Mouse (Mus musculus): ENCODE measurements around the gene Amotl1.

Gene Amotl1

DNA sequence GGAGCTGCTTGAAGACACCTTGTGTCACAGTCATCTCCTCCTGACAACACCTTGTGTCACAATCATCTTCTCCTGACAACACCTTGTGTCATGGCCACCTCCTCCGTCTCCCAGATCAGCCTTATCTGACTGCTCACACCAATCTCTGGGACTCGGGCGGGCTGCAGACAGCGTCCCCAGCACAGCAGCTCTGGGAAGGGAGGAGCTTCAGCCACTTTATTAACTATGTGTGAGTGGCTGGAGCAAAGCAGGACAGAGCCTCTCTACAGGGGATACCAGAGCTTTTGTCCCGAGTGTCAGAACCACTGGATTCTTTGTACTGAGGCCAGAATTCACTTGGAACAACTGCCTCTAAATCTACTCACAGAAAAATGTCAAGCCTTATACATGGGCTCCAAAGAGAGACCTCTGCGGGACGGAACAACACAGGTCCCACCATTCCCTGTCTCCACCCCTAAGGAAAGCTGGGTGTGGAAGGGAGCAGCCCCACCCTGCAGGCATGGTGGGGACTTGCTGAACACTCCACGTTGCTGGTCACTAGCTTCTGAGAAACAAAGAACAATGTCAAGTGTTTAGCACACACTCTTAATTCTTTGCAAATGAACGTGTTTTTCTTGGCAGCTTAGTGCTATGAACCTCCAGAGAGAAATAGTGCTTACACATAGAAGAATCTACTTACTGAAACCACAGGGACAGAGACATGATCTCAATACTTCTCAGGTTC is 100.7 kb downstream of the Amotl1 start:
- POLR2A ChIA-PET, result interaction anchor here in 1 of 4 experiments (1.4 kb wide), 1 partner anchor 16 kb away, joined by 4 read pairs; no protein-coding TSS in a partner anchor
- CTCF ChIA-PET, result interaction anchor here in 2 of 4 experiments (1.1 kb wide), 2 partner anchors 132 to 154 kb away, joined by 3 read pairs; no protein-coding TSS in a partner anchor

DNA sequence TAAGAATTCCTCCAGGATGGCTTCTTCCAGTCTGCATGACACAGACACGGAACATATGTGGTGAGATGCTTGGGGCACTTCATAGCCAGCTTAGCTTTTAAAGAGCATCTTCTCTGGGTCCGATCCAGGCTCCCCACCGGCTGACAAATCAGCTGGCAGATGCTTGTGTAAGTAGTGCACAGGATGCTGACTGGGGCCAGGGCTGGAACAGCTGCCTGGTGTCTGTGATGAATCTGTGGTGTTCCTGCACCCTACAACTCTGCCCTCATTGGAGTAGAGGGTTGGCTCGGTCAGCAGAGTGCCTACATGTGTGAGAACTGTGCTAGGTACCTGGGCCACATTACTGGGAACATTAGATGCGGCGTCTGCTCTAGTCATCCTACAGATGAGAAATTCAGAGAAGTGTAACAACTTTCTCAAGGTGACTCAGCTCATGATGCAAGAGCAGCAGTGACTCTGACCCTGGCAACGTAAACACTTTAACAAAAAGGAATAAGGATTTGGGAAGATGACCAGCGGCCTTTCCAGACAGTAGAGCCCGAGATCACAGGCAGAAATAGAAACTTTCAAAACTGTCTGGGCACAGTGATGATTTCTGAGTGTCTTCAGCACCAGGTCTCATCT is 109.9 kb downstream of the Amotl1 start:
- ChIA-PET POLR2A (interaction anchor here in 1 of 4 experiments (1.7 kb wide), 1 partner anchor 163 kb away, joined by 4 read pairs; no protein-coding TSS in a partner anchor), CTCF (interaction anchor here in 3 of 4 experiments (0.9 to 1.5 kb wide), 4 partner anchors 11 to 164 kb away, joined by 3 read pairs; no protein-coding TSS in a partner anchor)

DNA sequence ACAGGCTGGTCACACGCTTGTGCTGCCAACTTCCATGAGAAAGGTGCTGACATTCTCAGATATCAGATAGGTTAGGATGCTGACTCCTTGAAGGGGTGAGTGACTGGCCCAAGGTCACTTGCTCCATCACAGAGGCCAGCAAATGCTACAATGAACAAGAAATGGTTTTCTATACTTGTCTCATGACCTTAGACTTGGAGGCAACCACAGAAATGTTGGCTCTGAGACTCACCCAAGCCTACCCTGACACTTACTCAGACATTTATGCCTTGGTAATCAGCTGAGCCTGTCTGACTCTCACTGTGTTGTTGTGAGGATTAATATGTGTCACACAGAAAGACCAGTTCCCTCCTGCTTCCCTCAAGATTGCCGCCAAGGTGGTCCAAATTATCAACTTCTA is 111.2 kb downstream of the Amotl1 start:
- CTCF ChIA-PET, result interaction anchor here in 2 of 4 experiments (0.6 to 1.0 kb wide), 2 partner anchors 10 to 107 kb away, joined by 3 read pairs; no protein-coding TSS in a partner anchor

DNA sequence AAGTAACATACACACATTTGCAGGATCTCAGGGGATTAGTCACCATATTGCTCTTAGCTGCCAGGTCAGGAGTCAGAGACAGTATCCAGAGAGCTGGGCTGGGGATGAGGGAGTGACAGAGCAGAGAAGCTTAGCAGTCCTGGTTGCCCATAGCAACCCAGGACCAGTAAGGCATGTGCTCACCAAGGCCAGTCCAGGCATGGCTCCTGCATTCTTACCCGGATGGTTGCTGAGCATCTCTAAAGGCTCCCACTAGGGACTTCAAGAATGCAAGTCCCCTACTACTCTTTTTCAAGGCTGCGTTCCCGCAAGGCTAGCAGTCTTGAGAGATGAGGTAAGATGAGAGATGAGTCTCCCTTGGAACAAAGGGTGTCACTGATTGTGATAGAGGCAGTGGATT is 112.6 kb downstream of the Amotl1 start:
- ChIA-PET POLR2A (interaction anchor here in 3 of 4 experiments (0.9 to 1.5 kb wide), 4 partner anchors 9 to 32 kb away, joined by 3 to 4 read pairs (median 4); partner anchors contain the start of genes Cwc15 (in 2 of the 3) and Kdm4d (in 2 of the 3)), CTCF (interaction anchor here in 1 of 4 experiments (0.7 to 1.1 kb wide), 2 partner anchors 9 to 167 kb away, joined by 3 to 4 read pairs; no protein-coding TSS in a partner anchor)

More for the DNA sequence above, 111.2 kb downstream of the Amotl1 start:
- POLR2A ChIA-PET, result interaction anchor here in 2 of 4 experiments (1.0 to 1.5 kb wide), 3 partner anchors 10 to 25 kb away, joined by 3 to 4 read pairs (median 3); no protein-coding TSS in a partner anchor

DNA sequence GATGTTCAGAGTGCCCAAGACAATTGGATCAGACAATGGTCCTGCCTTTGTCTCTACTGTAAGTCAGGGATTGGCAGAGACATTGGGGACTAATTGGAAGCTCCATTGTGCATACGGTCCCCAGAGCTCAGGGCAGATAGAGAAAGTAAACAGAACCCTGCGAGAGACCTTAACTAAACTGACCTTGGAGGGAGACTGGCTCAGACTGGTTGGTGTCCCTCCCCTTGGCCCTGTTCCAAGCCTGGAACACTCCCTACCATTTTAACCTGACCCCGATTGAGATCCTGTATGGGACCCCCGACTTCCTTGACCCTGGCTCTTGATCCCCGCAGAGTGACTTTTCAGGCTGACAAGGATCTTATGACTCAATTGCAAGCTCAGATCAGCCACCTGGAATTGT is 114.9 kb downstream of the Amotl1 start:
- ChIA-PET CTCF (interaction anchor here in 1 of 4 experiments (0.9 kb wide), 1 partner anchor 169 kb away, joined by 4 read pairs; no protein-coding TSS in a partner anchor), POLR2A (interaction anchor here in 2 of 4 experiments (0.7 to 0.9 kb wide), 2 partner anchors 29 to 30 kb away, joined by 3 to 4 read pairs; partner anchors contain the start of genes Cwc15 (in 2 of the 2) and Kdm4d (in 2 of the 2))

DNA sequence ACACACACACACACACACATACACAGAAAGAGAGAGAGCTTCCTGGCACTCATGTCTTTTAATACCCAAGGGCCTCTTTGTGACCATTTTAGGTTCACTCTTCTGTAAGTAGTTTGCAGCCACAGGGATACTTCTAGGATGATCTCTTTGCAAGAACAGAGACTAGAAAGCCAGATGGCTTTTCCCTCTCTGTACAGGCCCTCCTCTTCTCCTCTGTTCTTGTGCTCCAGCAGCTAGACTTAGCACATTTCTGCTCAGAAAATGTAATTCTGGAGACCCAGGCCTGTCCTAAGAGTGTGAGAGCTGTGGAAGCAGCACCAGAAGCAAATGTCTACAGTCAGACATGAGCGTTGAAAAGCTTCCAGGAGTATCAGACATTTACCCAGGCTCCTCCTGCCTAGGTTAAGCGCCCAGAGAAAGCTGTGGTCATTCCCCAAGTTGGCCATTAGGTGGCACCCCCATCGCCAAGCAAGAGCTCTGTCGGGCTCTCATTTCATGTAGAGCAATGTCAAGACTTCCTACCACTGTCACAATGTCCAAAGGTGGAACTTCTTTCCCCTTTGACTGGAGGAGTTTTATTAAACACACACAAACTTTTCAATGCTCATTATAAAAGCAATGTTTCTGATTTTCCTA is 121.3 kb downstream of the Amotl1 start:
- ChIA-PET CTCF (interaction anchor here (0.5 to 3.1 kb wide), 38 partner anchors 8 to 241 kb away, joined by 3 to 76 read pairs (median 4); partner anchors contain the start of genes Cwc15 (in 3 of the 4) and Kdm4d (in 3 of the 4)), POLR2A (interaction anchor here (0.7 to 1.4 kb wide), 13 partner anchors 9 to 248 kb away, joined by 3 to 13 read pairs (median 4); partner anchors contain the start of genes Cwc15 (in 2 of the 4), Kdm4d (in 2 of the 4), Fut4 (in 1 of the 4) and Sesn3 (in 1 of the 4))

DNA sequence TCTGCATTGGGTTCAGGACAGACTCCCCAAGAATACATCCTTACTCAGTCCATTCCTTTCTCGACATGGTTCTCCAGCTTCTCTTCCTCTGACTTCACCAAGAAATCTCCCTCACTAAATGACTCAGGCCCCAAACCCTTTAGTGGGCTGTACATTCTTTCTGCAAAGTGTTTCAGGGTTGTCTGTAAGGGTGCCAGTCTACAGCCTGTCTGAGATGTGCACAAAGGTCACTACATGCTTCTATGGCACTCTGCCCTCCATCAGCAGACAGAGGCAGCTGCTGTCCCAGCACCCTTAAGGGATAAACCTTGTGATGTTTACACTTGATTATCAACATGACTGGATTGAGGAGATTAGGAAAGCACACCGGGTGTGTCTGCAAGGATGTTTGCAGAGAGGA is 123.2 kb downstream of the Amotl1 start:
- ChIA-PET POLR2A (interaction anchor here in 1 of 4 experiments (0.6 to 1.3 kb wide), 3 partner anchors 10 to 21 kb away, joined by 3 to 4 read pairs (median 4); partner anchors contain the start of genes Cwc15 and Kdm4d), CTCF (interaction anchor here in 3 of 4 experiments (0.8 to 2.7 kb wide), 3 partner anchors 177 to 178 kb away, joined by 3 to 16 read pairs (median 11); no protein-coding TSS in a partner anchor)

DNA sequence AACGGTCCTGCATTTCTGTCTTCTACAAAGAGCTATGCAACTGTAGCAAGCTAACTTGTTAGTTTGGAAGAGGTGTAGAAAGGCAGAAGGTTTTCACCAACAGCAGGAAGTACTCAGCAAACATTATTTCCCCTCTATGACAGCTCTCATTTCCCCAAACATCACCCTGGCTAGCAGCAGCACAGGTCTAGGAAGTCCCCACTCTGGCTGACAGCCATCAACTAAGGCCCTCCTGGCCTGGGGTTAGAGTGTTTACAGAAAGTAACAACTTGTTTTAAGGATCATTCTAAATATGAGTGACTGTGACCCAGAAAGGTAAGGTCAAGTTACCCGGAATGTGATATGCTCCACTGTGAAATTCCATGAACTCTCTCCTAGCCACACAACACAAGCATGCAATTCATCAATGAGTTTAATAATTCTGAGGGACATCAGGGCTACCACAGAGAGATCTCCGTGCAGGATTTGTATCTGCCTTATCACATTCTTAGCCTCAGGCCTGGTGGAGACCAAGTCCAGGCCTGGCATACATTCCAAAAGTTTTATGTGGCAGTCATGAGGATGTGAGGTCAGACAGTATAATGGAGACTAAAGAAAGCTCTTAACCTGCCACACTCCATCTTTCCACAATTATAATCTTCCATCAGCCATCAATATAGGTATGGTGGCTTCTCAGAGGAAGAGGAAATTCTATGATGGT is 123.7 kb downstream of the Amotl1 start:
- ChIA-PET POLR2A (interaction anchor here in 1 of 4 experiments (1.2 to 1.3 kb wide), 2 partner anchors 9 to 21 kb away, joined by 3 to 4 read pairs; partner anchors contain the start of genes Cwc15 and Kdm4d), CTCF (interaction anchor here in 2 of 4 experiments (1.8 to 2.7 kb wide), 2 partner anchors 177 kb away, joined by 11 to 16 read pairs; no protein-coding TSS in a partner anchor)

DNA sequence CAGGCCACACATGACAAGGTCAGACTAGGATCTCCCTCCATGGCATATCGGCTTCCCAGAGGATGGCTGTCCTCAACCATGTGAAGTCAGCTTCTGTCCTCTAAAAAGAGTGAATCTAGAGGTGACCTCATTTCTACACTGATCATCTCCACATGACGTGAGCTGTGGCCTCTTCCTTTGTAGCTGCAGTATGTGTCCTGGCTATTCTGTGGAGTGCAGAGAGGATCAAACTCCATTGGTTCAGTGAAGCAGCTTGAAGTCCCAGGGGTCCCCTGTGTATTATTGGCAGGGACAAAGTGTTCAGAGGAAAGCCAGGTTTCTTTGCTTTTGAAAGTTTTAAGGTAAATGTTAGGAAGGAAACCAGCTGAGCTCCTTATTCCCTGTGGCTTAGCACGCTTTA is 126.8 kb downstream of the Amotl1 start:
- ChIA-PET CTCF (interaction anchor here in 1 of 4 experiments (0.6 kb wide), 1 partner anchor 248 kb away, joined by 3 read pairs; no protein-coding TSS in a partner anchor), POLR2A (no interaction called here)

DNA sequence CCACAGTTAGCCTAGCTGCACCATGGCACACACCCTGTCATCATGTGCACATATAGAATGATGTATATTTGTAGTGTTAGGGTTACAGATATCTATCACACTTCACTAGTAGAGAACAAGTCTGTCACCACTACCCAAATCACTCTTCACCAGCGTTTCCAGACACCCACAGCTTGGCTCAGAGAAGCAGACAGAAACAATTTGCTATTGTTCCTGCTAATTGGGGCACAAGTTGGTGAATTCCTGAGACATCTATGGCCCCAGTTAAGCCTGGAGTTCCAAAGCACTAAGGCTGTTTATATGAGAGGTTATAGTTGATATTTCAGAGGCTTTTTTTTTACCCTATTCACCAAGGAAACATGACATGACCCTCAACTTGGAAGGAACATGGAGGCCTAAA is 127.6 kb downstream of the Amotl1 start:
- POLR2A ChIA-PET, result no interaction called here

DNA sequence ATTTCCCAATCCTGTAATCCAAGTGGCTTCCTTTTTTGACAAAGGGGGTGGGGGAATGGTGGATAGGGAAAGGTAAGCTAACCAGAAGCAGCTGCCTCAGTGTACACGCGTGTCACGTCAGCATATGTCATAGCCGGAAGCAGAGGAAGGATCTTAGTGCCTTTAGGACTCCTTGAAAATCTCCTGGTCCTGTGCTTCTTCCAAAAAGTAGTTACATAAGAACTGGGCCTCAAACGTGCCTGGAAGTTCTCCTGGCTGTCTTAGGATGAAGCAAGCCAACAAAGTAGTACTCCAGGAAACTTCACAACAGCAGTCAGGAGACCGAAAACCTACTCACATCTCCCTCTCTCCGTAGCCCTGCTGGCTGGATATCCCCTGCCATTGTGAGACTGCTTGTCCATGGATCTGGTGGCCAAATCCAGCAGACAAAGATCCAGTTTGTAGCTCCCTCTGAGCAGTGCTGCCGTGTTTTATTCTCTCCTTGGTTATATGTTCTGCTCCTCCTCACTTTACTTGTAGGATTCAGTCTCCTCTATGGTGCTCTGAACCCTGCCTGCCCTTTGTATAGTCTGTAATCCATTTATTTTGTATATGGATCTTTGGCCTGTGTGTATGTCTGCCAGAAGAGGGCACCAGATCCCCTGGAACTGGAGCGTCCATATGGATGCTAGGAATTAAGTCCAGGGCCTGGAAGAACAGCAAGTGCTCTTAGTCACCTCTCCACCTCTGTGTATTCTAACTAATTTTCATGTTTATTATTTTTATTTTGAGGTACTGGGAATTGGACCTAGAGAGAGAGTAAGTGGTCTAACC is 132.0 kb downstream of the Amotl1 start:
- ChIA-PET POLR2A (interaction anchor here in 3 of 4 experiments (1.3 to 2.5 kb wide), 4 partner anchors 11 to 12 kb away, joined by 4 to 11 read pairs (median 6); partner anchors contain the start of genes Cwc15 (in 3 of the 3) and Kdm4d (in 3 of the 3)), CTCF (interaction anchor here (1.0 to 3.6 kb wide), 9 partner anchors 11 to 252 kb away, joined by 3 to 25 read pairs (median 4); partner anchors contain the start of genes Cwc15 (in 1 of the 4) and Kdm4d (in 1 of the 4))

More for the DNA sequence above, 127.6 kb downstream of the Amotl1 start:
- CTCF ChIA-PET, result interaction anchor here in 1 of 4 experiments (0.8 kb wide), 1 partner anchor 182 kb away, joined by 3 read pairs; no protein-coding TSS in a partner anchor

DNA sequence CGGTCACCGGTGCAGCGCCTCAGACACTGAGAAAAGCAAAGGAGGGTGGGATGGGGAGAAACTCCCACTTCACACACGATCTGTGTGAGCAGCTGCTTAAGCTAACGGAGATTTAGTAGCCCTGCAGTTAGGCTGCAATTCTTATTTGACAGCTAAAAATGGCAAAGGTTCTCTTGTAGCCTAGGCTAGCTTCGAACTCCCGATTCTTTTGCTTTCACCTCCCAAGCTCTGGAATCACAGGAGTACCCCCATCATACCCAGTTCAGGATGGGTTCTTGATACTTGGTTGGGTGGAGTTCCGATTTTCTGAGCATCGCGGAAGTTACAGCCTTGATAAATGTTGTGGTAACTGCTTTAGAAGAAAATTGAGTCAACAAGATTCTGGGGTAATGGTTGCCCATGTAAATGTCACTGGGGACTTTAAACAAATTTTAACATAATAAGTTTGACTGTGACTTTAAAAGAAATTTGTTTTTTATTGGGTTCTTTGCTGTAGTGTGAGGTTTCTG is 143.9 kb downstream of the Amotl1 start:
- ChIA-PET CTCF (interaction anchor here (0.7 to 2.4 kb wide), 17 partner anchors 11 to 1454 kb away, joined by 3 to 16 read pairs (median 3); no protein-coding TSS in a partner anchor), POLR2A (interaction anchor here (0.6 to 2.7 kb wide), 84 partner anchors 8 to 953 kb away, joined by 3 to 23 read pairs (median 4); partner anchors contain the start of genes Fam76b (in 4 of the 4), Cep57 (in 3 of the 4), Ankrd49 (in 1 of the 4) and Fut4 (in 1 of the 4))

DNA sequence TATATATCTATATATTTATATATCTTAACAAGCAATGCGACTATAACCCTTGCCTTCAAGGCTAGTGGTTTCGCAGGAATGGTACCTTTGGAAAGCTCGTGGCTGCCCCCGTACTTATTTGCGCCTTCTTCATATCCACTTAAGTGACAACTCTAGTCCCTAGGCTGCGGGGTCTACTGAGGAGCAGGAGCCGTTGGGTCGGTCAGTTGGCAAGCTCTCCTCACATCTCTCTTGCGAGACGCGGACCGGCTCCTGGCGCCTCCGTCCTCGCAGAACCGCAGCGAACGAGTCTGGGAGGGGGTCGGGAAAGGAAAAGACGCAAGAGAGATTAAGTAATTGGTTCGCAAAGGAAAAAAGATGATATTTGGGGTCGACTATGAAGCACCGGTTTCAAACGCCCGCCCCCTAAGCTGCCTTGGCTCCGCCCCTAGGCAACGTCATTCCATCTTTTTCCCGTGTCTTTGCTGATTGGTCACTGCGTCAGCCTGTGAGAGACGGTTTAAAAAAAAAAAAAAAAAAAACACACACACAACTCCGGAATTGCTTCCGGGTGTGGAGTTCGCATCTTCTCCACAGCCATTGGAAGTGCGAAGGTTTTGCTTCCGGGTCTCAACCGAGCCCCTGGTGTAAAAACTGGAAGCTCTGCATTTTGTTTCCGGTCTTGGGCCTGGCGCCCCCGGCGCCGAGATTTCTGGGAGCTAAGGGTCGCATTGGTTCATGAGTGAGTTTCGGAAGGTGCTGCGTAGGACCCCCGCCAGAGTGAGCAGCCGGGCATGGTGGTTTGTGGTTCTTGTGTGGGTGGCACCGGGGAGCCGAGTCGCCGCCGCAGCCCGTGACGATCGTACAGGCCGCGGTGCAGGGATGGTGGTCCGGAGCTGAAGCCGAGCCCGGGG is 144.6 kb downstream of the Amotl1 start, which contains the start of the genes Kdm4d and Cwc15:
TSS of gene Kdm4d (minus strand) at position 460 of the 893 bp plus-strand sequence.
TSS of gene Cwc15 (plus strand) at position 595 of the 893 bp plus-strand sequence.
- ChIA-PET CTCF (interaction anchor here (0.7 to 2.4 kb wide), 21 partner anchors 12 to 1455 kb away, joined by 3 to 16 read pairs (median 4); no protein-coding TSS in a partner anchor), POLR2A (interaction anchor here (0.6 to 2.7 kb wide), 114 partner anchors 9 to 1810 kb away, joined by 3 to 23 read pairs (median 4); partner anchors contain the start of genes Fam76b (in 4 of the 4), Cep57 (in 3 of the 4), 4931406C07Rik (in 1 of the 4) and Ankrd49 (in 1 of the 4))

All from embryonic stem cell, embryonic (primary cell).